Mouse (Mus musculus): ENCODE measurements around the gene Alg9. TPM values are rescaled to one million over a fixed set of nuclear protein-coding genes. Genes with fewer than 3 reads are reported as not detected.

Gene Alg9
- polyA plus RNA-seq, 1 experiment from 2014 or later, result 41.6 TPM

GRCm38 (mm10) chr9:50857082-50857641 lies 82.3 kb downstream of the Alg9 start:
- Histone ChIP-seq H3K4me1 (ENCODE audit: control insufficient read depth, insufficient read depth, low read length) (no peaks in the 10 kb centered on the region; the same call in 1 of the 2 replicates), H3K4me3 (ENCODE audit: low read depth, low read length) (peak overlapping the region; percentile 94)
- 0% methylated on average over 32 of the region's 46 CpGs for WGBS

DNA sequence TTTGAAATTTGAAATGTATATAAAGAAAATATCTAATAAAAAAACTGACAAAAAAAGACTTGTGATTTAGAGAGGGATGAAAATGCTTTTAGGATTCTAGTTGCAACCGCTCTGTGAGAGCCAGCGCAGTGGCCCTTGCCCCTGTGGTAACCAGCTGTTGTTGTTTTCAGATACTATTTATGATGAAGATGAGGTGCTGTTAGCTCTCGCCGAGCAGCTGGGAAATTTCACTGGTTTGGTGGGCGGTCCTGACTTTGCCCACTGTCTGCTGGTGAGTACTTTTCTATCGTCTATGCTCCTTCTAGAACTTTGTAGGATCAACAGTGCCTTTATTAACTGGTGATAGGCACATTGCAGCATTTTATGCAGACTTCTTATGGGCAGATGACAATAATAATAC lies 83.9 kb downstream of the Alg9 start:
- Histone ChIP-seq H3K4me2 (ENCODE audit: low read depth, low read length) (no peak overlapping the region), H3K4me1 (ENCODE audit: control insufficient read depth, insufficient read depth, low read length) (no peaks in the 10 kb centered on the region; the same call in 1 of the 2 replicates), H3K9ac (replicated peaks; ENCODE audit: low read length) (no peak overlapping the region), H3K27me3 (ENCODE audit: control insufficient read depth, insufficient read depth, low read length) (no peaks in the 10 kb centered on the region), H3K9me3 (replicated peaks; ENCODE audit: control insufficient read depth, low read length) (no peaks in the 10 kb centered on the region), H3K27ac (replicated peaks; ENCODE audit: low read depth, low read length) (no peak overlapping the region), H3K4me3 (ENCODE audit: low read depth, low read length) (no peak overlapping the region), H3K36me3 (replicated peaks; ENCODE audit: control insufficient read depth, insufficient read depth, low read depth, low read length) (peaks cover 8% of the 10 kb centered on the region; the same call in 1 of the 2 replicates)
- 90% methylated on average over 6 of the region's 6 CpGs for WGBS
- ATAC-seq (replicated peaks; ENCODE audit: insufficient number of reproducible peaks, low FRiP score, low TSS enrichment, low read depth) (no peak), DNase-seq (ENCODE audit: low spot score) (no peak)

More at GRCm38 (mm10) chr9:50857082-50857641, 82.3 kb downstream of the Alg9 start:
- Histone ChIP-seq H3K9ac (replicated peaks; ENCODE audit: low read length) (peak overlapping the region; percentile 85), H3K27ac (replicated peaks; ENCODE audit: low read depth, low read length) (peak overlapping the region; percentile 60; the same call in 1 of the 2 replicates), H3K27me3 (ENCODE audit: control insufficient read depth, insufficient read depth, low read length) (no peaks in the 10 kb centered on the region), H3K9me3 (replicated peaks; ENCODE audit: control insufficient read depth, low read length) (no peaks in the 10 kb centered on the region), H3K4me2 (ENCODE audit: low read depth, low read length) (peak overlapping the region; percentile 67), H3K36me3 (replicated peaks; ENCODE audit: control insufficient read depth, insufficient read depth, low read depth, low read length) (peaks cover 8% of the 10 kb centered on the region; the same call in 1 of the 2 replicates)
- ATAC-seq (replicated peaks; ENCODE audit: insufficient number of reproducible peaks, low FRiP score, low TSS enrichment, low read depth), result peak; percentile 68
- DNase-seq (ENCODE audit: low spot score), result peak; percentile 39

DNA sequence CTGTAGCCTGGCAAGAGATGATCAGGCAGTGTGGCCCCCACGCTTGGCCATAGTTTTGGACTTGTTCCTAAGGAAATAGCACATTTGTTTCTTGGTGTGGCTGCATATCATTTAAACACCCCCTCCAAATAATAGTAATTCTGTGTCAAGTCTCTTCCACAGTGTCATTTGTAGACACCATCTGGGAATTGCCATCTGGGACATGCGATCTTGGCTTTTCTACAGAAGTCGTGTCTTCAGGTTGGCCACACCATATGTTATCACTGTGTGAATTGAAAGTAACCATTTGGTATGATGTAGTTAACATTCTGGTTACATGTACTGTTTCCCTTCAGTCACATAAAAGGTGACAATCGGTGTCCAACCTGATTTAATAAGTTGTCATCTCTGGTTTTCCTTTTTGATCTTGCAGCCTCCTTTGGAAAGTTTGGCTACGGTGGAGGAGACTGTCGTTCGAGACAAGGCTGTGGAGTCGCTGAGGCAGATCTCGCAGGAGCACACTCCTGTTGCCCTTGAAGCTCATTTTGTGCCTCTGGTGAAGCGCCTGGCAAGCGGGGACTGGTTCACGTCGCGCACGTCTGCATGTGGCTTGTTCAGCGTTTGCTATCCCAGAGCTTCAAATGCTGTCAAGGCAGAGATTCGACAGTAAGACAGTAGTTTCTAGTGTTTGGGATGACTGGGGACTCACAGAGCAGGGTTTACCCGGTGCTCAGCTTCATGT lies 86.5 kb downstream of the Alg9 start:
- H3K4me2 ChIP-seq (ENCODE audit: low read depth, low read length), result no peak overlapping the region
- H3K27me3 ChIP-seq (ENCODE audit: control insufficient read depth, insufficient read depth, low read length), result no peaks in the 10 kb centered on the region
- H3K4me1 ChIP-seq (ENCODE audit: control insufficient read depth, insufficient read depth, low read length), result no peaks in the 10 kb centered on the region
- H3K4me3 ChIP-seq (ENCODE audit: low read depth, low read length), result no peak overlapping the region
- ATAC-seq (replicated peaks; ENCODE audit: insufficient number of reproducible peaks, low FRiP score, low TSS enrichment, low read depth) (no peak), DNase-seq (ENCODE audit: low spot score) (no peak)
- 93% methylated on average over 18 of the region's 18 CpGs for WGBS
- H3K36me3 ChIP-seq (replicated peaks; ENCODE audit: control insufficient read depth, insufficient read depth, low read depth, low read length), result peaks cover 13% of the 10 kb centered on the region; the same call in 1 of the 2 replicates
- H3K27ac ChIP-seq (replicated peaks; ENCODE audit: low read depth, low read length), result no peak overlapping the region
- no peak overlapping the region for H3K9ac ChIP-seq (replicated peaks; ENCODE audit: low read length)
- H3K9me3 ChIP-seq (replicated peaks; ENCODE audit: control insufficient read depth, low read length), result no peaks in the 10 kb centered on the region

DNA sequence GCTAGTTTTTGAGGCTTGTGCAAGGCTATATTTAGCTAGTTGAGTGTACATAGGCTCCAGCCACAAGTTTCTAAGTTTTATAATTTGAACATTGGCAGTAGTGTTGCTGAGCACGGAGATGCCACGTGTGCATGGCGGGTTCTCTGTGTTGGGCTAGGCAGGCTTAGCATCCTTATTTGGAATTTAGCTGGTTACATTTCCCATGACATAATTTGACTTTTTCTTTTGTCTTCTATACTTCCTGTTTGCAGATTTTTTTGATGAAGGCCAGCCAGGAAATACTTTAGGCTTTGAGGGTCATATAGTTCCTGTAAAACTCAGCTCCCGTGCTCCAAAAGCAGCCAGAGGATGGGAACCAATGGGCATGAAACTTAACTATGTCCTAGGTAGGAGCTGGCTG lies 89.0 kb downstream of the Alg9 start:
- H3K9ac ChIP-seq (replicated peaks; ENCODE audit: low read length), result no peak overlapping the region

GRCm38 (mm10) chr9:50864877-50865276 lies 90.1 kb downstream of the Alg9 start:
- Histone ChIP-seq H3K27ac (replicated peaks; ENCODE audit: low read depth, low read length) (no peak overlapping the region), H3K9ac (replicated peaks; ENCODE audit: low read length) (no peak overlapping the region), H3K9me3 (replicated peaks; ENCODE audit: control insufficient read depth, low read length) (no peaks in the 10 kb centered on the region), H3K4me2 (ENCODE audit: low read depth, low read length) (no peak overlapping the region), H3K4me3 (ENCODE audit: low read depth, low read length) (no peak overlapping the region), H3K27me3 (ENCODE audit: control insufficient read depth, insufficient read depth, low read length) (no peaks in the 10 kb centered on the region), H3K36me3 (replicated peaks; ENCODE audit: control insufficient read depth, insufficient read depth, low read depth, low read length) (peaks cover 19% of the 10 kb centered on the region; the same call in 1 of the 2 replicates), H3K4me1 (ENCODE audit: control insufficient read depth, insufficient read depth, low read length) (no peaks in the 10 kb centered on the region)
- WGBS, result 90% methylated on average over 5 of the region's 5 CpGs
- DNase-seq (ENCODE audit: low spot score) (no peak), ATAC-seq (replicated peaks; ENCODE audit: insufficient number of reproducible peaks, low FRiP score, low TSS enrichment, low read depth) (no peak)

More for the DNA sequence above, 89.0 kb downstream of the Alg9 start:
- H3K27ac ChIP-seq (replicated peaks; ENCODE audit: low read depth, low read length), result no peak overlapping the region
- H3K4me3 ChIP-seq (ENCODE audit: low read depth, low read length), result no peak overlapping the region
- no peaks in the 10 kb centered on the region for H3K9me3 ChIP-seq (replicated peaks; ENCODE audit: control insufficient read depth, low read length)
- no peaks in the 10 kb centered on the region for H3K4me1 ChIP-seq (ENCODE audit: control insufficient read depth, insufficient read depth, low read length)
- WGBS, result 96% methylated on average over 4 of the region's 4 CpGs
- DNase-seq (ENCODE audit: low spot score), result no peak
- H3K36me3 ChIP-seq (replicated peaks; ENCODE audit: control insufficient read depth, insufficient read depth, low read depth, low read length), result peaks cover 19% of the 10 kb centered on the region; the same call in 1 of the 2 replicates
- H3K4me2 ChIP-seq (ENCODE audit: low read depth, low read length), result no peak overlapping the region
- H3K27me3 ChIP-seq (ENCODE audit: control insufficient read depth, insufficient read depth, low read length), result no peaks in the 10 kb centered on the region
- ATAC-seq (replicated peaks; ENCODE audit: insufficient number of reproducible peaks, low FRiP score, low TSS enrichment, low read depth), result no peak

- H3K27me3 ChIP-seq (ENCODE audit: control insufficient read depth, insufficient read depth, low read length), result no peaks in the 10 kb centered on the region
- peaks cover 17% of the 10 kb centered on the region; the same call in 1 of the 2 replicates for H3K36me3 ChIP-seq (replicated peaks; ENCODE audit: control insufficient read depth, insufficient read depth, low read depth, low read length)
- H3K9me3 ChIP-seq (replicated peaks; ENCODE audit: control insufficient read depth, low read length), result no peaks in the 10 kb centered on the region
- no peak overlapping the region for H3K9ac ChIP-seq (replicated peaks; ENCODE audit: low read length)
- 87% methylated on average over 8 of the region's 8 CpGs for WGBS
- H3K4me2 ChIP-seq (ENCODE audit: low read depth, low read length), result no peak overlapping the region
- H3K4me3 ChIP-seq (ENCODE audit: low read depth, low read length), result no peak overlapping the region
- ATAC-seq (replicated peaks; ENCODE audit: insufficient number of reproducible peaks, low FRiP score, low TSS enrichment, low read depth) (no peak), DNase-seq (ENCODE audit: low spot score) (no peak)
- no peaks in the 10 kb centered on the region for H3K4me1 ChIP-seq (ENCODE audit: control insufficient read depth, insufficient read depth, low read length)
- H3K27ac ChIP-seq (replicated peaks; ENCODE audit: low read depth, low read length), result no peak overlapping the region
Measured at GRCm38 (mm10) chr9:50865803-50866202, 91.0 kb downstream of the Alg9 start.

- Histone ChIP-seq H3K36me3 (replicated peaks; ENCODE audit: control insufficient read depth, insufficient read depth, low read depth, low read length) (peaks cover 12% of the 10 kb centered on the region; the same call in 1 of the 2 replicates), H3K9ac (replicated peaks; ENCODE audit: low read length) (no peak overlapping the region), H3K27ac (replicated peaks; ENCODE audit: low read depth, low read length) (no peak overlapping the region), H3K9me3 (replicated peaks; ENCODE audit: control insufficient read depth, low read length) (no peaks in the 10 kb centered on the region), H3K27me3 (ENCODE audit: control insufficient read depth, insufficient read depth, low read length) (no peaks in the 10 kb centered on the region), H3K4me2 (ENCODE audit: low read depth, low read length) (no peak overlapping the region), H3K4me1 (ENCODE audit: control insufficient read depth, insufficient read depth, low read length) (no peaks in the 10 kb centered on the region), H3K4me3 (ENCODE audit: low read depth, low read length) (no peak overlapping the region)
- ATAC-seq (replicated peaks; ENCODE audit: insufficient number of reproducible peaks, low FRiP score, low TSS enrichment, low read depth) (no peak), DNase-seq (ENCODE audit: low spot score) (no peak)
- WGBS, result 99% methylated on average over 6 of the region's 6 CpGs
Measured at GRCm38 (mm10) chr9:50867015-50867414, 92.2 kb downstream of the Alg9 start.

DNA sequence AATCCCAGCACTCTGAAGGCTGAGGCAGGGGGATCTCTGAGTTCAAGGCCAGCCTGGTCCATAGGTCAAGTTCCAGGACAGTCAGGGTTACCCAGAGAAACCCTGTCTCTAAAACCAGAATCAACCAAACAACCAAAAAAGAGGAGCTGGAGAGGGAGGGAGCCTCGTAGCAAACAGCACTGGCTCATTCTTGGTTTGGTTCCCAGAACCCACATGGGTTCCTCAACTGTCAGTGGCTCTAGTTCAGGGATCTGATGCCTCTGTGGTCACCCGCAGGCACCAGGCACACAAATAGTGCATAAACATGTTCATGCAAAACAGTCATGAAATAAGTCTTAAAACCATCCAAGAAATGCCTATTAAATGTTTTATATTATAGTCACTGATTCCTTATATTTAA lies 93.4 kb downstream of the Alg9 start:
- ATAC-seq (replicated peaks; ENCODE audit: insufficient number of reproducible peaks, low FRiP score, low TSS enrichment, low read depth) (no peak), DNase-seq (ENCODE audit: low spot score) (no peak)
- no peak overlapping the region for H3K4me2 ChIP-seq (ENCODE audit: low read depth, low read length)
- no peaks in the 10 kb centered on the region for H3K27me3 ChIP-seq (ENCODE audit: control insufficient read depth, insufficient read depth, low read length)
- 80% methylated on average over 2 of the region's 2 CpGs for WGBS
- H3K4me1 ChIP-seq (ENCODE audit: control insufficient read depth, insufficient read depth, low read length), result no peaks in the 10 kb centered on the region
- no peak overlapping the region for H3K4me3 ChIP-seq (ENCODE audit: low read depth, low read length)
- no peak overlapping the region for H3K27ac ChIP-seq (replicated peaks; ENCODE audit: low read depth, low read length)
- H3K36me3 ChIP-seq (replicated peaks; ENCODE audit: control insufficient read depth, insufficient read depth, low read depth, low read length), result peaks cover 11% of the 10 kb centered on the region; the same call in 1 of the 2 replicates
- H3K9me3 ChIP-seq (replicated peaks; ENCODE audit: control insufficient read depth, low read length), result no peaks in the 10 kb centered on the region
- no peak overlapping the region for H3K9ac ChIP-seq (replicated peaks; ENCODE audit: low read length)

Data from embryonic facial prominence, embryonic 11.5 days (tissue).